Mouse (Mus musculus) megakaryocyte, embryonic 14.5 days (primary cell): ENCODE results near the gene Map3k20. TPM values are rescaled to one million over a fixed set of nuclear protein-coding genes. Genes with fewer than 3 reads are reported as not detected.

ENCODE experiments used
- H3K27me3 ChIP-seq: replicated peaks from 2 replicates; pipeline ENCODE3; 2012; ENCODE audit warnings: inconsistent platforms
- H3K36me3 ChIP-seq: replicated peaks from 2 replicates; pipeline ENCODE3; 2012; ENCODE audit warnings: low read length, inconsistent platforms, mixed read lengths
- H3K4me1 ChIP-seq: 2 replicates; pipeline ENCODE4 v1.6.1; 2012; ENCODE audit warnings: inconsistent platforms
- H3K4me3 ChIP-seq: replicated peaks from 2 replicates; pipeline ENCODE3; 2012; ENCODE audit warnings: moderate library complexity, mild to moderate bottlenecking, inconsistent platforms
- H3K9me3 ChIP-seq: 2 replicates; pipeline ENCODE4 v1.6.1; 2012; ENCODE audit warnings: inconsistent platforms
- FLI1 ChIP-seq: IDR thresholded peaks from 2 replicates; pipeline ENCODE4 v1.6.1; 2012; ENCODE audit warnings: low read length, inconsistent platforms, mixed read lengths
- GATA1 ChIP-seq: IDR thresholded peaks from 3 replicates; pipeline ENCODE4 v1.6.1; 2012; ENCODE audit warnings: mixed read lengths, low read length, inconsistent platforms, borderline replicate concordance
- polyA plus RNA-seq: library from polyadenylated mRNA; stranded (reverse); fragments of >175 nt; gene quantifications from 2 replicates; pipeline ENCODE4 v1.2.3, GENCODE M21; 2012; ENCODE audit warnings: low replicate concordance; ENCODE audit not compliant: insufficient read depth

Gene Map3k20
- polyA plus RNA-seq, 1 experiment: 2.8 TPM

GRCm38 (mm10) chr2:72294994-72295393, 9.6 kb downstream of the Map3k20 start:
- Histone ChIP-seq H3K4me3 (no peak overlapping the region), H3K27me3 (no peaks in the 10 kb centered on the region), H3K4me1 (peaks cover 19% of the 10 kb centered on the region), H3K9me3 (no peaks in the 10 kb centered on the region), H3K36me3 (peaks cover 54% of the 10 kb centered on the region)
- TF ChIP-seq GATA1: no peak
- no peak for TF ChIP-seq FLI1

GRCm38 (mm10) chr2:72296984-72297715, 11.7 kb downstream of the Map3k20 start:
- TF ChIP-seq GATA1 (no peak), FLI1 (no peak)
- peaks cover 16% of the 10 kb centered on the region for H3K4me1 ChIP-seq
- peaks cover 70% of the 10 kb centered on the region for H3K36me3 ChIP-seq
- no peaks in the 10 kb centered on the region for H3K27me3 ChIP-seq
- H3K9me3 ChIP-seq: no peaks in the 10 kb centered on the region
- H3K4me3 ChIP-seq: no peak overlapping the region

- peaks cover 67% of the 10 kb centered on the region for H3K36me3 ChIP-seq
- peaks cover 10% of the 10 kb centered on the region for H3K4me1 ChIP-seq
- no peak overlapping the region for H3K4me3 ChIP-seq
- TF ChIP-seq FLI1 (no peak), GATA1 (no peak)
- no peaks in the 10 kb centered on the region for H3K27me3 ChIP-seq
- H3K9me3 ChIP-seq: no peaks in the 10 kb centered on the region
Observed at GRCm38 (mm10) chr2:72297716-72298082, 12.3 kb downstream of the Map3k20 start.

GRCm38 (mm10) chr2:72298406-72298805, 13.0 kb downstream of the Map3k20 start:
- Histone ChIP-seq H3K4me1 (peaks cover 16% of the 10 kb centered on the region), H3K27me3 (no peaks in the 10 kb centered on the region), H3K4me3 (no peak overlapping the region), H3K36me3 (peaks cover 73% of the 10 kb centered on the region), H3K9me3 (no peaks in the 10 kb centered on the region)
- TF ChIP-seq FLI1 (no peak), GATA1 (no peak)

GRCm38 (mm10) chr2:72301194-72301916, 15.9 kb downstream of the Map3k20 start:
- Histone ChIP-seq H3K9me3 (peaks cover 7% of the 10 kb centered on the region; the same call in 1 of the 2 replicates), H3K4me3 (no peak overlapping the region), H3K27me3 (no peaks in the 10 kb centered on the region), H3K4me1 (peaks cover 21% of the 10 kb centered on the region), H3K36me3 (peaks cover 88% of the 10 kb centered on the region)
- TF ChIP-seq FLI1: no peak
- no peak for TF ChIP-seq GATA1

GRCm38 (mm10) chr2:72305738-72306137, 20.3 kb downstream of the Map3k20 start:
- TF ChIP-seq FLI1 (no peak), GATA1 (no peak)
- Histone ChIP-seq H3K4me3 (no peak overlapping the region), H3K27me3 (no peaks in the 10 kb centered on the region), H3K4me1 (peaks cover 24% of the 10 kb centered on the region), H3K9me3 (peaks cover 7% of the 10 kb centered on the region; the same call in 1 of the 2 replicates), H3K36me3 (peaks cover 73% of the 10 kb centered on the region)

- H3K4me1 ChIP-seq: peaks cover 19% of the 10 kb centered on the region
- no peak for TF ChIP-seq GATA1
- TF ChIP-seq FLI1: no peak
- H3K36me3 ChIP-seq: peaks cover 74% of the 10 kb centered on the region
Observed at GRCm38 (mm10) chr2:72308351-72308750, 22.9 kb downstream of the Map3k20 start.

GRCm38 (mm10) chr2:72308981-72309380, 23.5 kb downstream of the Map3k20 start:
- no peak overlapping the region for H3K4me3 ChIP-seq
- H3K9me3 ChIP-seq: peaks cover 7% of the 10 kb centered on the region; the same call in 1 of the 2 replicates
- TF ChIP-seq GATA1 (no peak), FLI1 (no peak)
- peaks cover 73% of the 10 kb centered on the region for H3K36me3 ChIP-seq
- H3K27me3 ChIP-seq: no peaks in the 10 kb centered on the region
- H3K4me1 ChIP-seq: peaks cover 20% of the 10 kb centered on the region

More at GRCm38 (mm10) chr2:72308351-72308750, 22.9 kb downstream of the Map3k20 start:
- Histone ChIP-seq H3K4me3 (no peak overlapping the region), H3K9me3 (peaks cover 7% of the 10 kb centered on the region; the same call in 1 of the 2 replicates), H3K27me3 (no peaks in the 10 kb centered on the region)

- peaks cover 29% of the 10 kb centered on the region for H3K4me1 ChIP-seq
- no peak for TF ChIP-seq FLI1
- no peak for TF ChIP-seq GATA1
- H3K36me3 ChIP-seq: peaks cover 54% of the 10 kb centered on the region
- H3K4me3 ChIP-seq: no peak overlapping the region
- H3K27me3 ChIP-seq: no peaks in the 10 kb centered on the region
- no peaks in the 10 kb centered on the region for H3K9me3 ChIP-seq
Observed at GRCm38 (mm10) chr2:72311486-72311885, 26.0 kb downstream of the Map3k20 start.

GRCm38 (mm10) chr2:72313312-72313711, 27.9 kb downstream of the Map3k20 start:
- TF ChIP-seq GATA1 (no peak), FLI1 (no peak)
- Histone ChIP-seq H3K4me3 (no peak overlapping the region), H3K36me3 (peaks cover 48% of the 10 kb centered on the region), H3K9me3 (no peaks in the 10 kb centered on the region), H3K4me1 (peaks cover 45% of the 10 kb centered on the region), H3K27me3 (no peaks in the 10 kb centered on the region)
